Mouse (Mus musculus): ENCODE measurements around the gene Pif1. TPM values are rescaled to one million over a fixed set of nuclear protein-coding genes. Genes with fewer than 3 reads are reported as not detected.
A peak's percentile ranks its signal among the peaks of the same experiment; 100 is the strongest.

Gene Pif1
- not detected for total RNA-seq (2021)
- long read RNA-seq, experiment 1, partial matches to known transcripts, result 0 of 1 reads
- long read RNA-seq, experiment 1, other reads (novel, unspliced or antisense), result 1 of 1 reads
- long read RNA-seq, experiment 2, result 0 reads

DNA sequence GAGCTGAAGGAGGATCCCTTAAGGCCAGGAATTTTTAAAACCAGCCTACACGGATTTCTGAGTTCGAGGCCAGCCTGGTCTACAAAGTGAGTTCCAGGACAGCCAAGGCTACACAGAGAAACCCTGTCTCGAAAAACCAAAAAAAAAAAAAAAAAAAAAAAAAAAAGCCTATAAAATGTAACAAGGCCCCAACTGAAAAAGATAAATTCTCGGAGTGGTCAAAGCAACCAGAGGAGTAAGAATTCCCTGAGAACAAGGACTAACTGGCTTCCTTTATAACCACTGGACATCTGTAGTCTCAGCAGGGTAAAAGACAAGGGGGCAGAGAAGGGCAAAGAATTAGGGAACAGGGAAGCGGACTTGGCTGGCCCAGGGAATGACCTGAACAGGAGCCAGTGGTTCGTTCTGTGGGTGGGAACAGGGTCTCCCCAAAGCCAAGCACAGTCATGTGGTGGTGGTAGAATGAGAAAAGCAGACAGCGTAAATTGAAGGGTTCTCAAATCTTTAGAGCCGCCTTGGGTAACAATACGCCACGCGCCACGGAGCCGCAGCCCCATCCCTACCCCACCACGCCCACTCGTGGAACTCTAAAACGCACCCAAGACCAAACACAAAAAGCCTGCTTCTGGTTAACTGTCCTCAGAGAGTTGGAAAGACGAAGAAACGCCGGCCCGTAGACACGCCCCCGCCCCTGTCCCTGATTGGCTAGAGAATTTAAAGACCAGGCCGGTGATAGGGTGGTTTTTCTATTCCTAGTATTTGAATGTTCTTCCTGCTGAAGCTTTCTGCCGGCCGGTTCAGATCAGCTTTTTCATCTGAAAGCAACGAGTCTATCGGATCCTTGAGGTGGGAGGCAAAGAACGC, at the start of gene Pif1:
TSS of gene Pif1 (plus strand) at position 755 of the 864 bp plus-strand sequence.
- peak; percentile 87 to 88 for DNase-seq

DNA sequence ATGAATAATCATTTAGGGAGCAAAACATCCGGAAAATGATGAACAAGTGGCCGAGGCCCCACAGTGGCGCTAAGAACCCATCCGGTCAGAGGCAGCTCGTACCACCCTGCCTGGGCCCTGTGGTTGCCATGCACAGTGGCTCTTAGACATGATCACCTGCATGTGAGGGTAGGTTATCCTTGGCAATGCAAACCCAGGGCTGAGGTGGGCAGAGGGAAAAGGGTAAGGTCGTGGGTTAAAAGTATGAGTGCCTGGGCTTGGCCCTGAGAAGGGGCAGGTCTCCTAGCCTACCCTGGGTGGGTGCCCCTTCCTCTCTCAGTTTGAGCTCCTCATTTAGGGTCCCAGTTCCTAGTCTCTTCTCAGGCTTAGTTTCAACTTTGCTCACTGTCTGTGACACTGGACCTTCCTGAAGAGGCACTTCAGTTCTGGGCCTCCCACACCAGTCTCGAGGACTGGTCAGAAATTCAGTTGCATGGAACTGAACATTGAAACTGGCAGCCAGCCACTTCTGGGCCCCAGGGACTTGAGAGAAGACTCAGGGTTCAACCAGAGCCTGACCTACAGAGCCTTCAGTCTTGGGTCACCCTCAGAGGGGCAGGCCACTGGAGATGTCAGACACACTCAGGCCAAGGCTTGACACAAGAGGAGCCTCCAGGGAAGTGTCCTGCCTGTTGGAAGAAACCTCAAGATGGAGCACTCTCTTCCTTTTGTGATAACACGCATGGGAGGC, 48.9 kb upstream of the Pif1 start:
- DNase-seq, result peak; percentile 56 to 57

- DNase-seq, result no peak
Measured at GRCm38 (mm10) chr9:65539697-65540096, 47.3 kb upstream of the Pif1 start.

DNA sequence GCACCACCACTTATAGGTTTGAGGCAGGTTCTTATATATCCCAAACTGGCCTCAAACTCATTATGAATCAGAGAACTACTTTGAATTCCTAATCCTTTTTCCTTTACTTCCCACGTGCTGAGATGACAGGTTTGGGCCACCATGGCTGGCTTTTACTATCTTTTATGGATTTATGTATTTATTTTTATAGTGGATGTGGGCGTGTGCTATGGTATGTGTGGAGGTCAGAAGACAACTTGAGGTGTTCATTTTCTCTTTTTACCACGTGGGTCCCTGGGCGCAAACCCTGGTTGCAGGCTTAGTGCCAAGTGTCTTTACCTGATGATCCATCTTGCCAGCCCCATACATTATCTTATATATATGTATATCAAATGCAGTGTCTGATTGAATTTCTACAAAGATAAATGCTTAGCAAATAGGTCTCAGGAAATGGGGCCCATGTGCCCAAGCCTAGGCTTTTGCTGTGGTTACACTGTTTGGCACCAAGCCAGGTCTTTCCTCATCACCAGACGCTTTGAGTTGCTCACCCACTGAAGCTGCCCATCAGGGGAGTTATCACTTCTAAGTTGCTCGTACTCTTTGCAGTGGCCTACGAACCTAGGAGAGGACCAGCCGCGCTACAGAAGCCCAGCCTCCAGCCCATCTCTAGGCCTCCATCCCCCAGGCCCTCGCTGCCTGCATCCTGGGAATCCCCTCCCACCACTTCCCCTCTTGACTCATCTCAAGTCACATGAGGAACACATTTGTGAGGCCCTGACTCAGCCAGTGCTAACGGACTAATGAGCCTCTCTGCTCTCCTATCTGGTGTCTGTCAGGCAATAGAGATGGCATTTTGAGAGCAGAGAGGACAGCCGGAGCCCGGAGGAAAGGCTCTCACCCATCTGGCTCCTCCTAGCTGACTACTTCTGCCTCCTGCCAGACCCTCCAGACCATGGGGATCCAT, 45.6 kb upstream of the Pif1 start:
- DNase-seq, result peak; percentile 70 to 85

DNA sequence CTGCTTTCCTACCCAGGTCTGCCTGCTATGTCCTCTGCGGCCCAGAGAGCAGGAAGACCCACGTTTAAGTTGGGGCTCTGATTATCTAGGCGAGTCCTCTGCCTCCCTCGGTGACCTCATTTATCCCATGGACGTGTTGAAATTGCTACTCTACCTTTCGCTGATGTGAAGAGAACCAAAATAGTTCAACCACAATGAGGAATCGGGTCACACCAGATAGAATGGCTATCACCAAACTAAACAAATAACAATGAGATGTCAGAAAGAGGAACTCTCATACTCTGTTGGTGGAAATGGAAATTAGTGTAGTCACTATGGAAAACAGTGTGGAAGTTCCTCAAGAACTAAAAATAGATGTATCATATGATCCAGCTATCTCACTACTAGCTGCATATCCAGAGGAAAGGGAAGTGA, 44.8 kb upstream of the Pif1 start:
- DNase-seq, result peak; percentile 37 to 56

DNA sequence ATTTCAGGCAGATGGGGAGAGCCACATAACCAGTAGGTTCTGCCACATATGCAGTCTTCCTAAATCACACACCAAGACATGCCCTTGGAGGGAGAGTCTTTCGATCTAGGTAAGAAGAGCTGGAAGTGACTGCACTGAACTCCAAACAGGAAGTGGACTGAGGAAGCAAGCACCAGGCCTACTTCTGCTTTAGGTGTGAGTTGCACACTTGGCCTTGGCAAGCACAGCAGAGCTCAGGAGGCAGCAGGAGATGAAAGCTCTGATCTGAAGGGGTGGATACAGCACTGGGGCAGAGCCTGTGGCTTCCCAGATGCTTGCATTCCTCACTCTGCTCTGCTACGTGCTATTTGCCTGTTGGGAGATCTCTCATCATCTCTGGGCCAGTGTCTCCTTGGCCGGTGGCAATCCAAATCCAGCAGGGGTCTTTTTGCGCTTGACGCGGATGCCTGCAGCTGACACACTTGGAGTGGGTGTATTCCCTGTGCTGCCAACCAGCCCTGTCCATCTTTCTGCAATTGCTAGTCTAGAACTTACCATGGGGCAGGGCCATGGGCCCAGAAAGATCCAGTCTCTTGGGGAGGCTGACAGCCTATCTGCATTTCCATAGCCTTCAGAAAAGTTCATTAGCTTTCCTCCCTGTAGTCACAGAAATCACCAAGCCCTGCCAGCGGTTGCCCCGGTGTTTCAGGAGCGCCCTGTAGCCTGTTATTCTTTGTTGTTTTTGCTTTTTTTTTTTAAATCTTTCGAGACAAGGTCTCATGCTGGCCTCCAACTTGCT, 41.1 kb upstream of the Pif1 start:
- peak in 1 of 2 experiments; percentile 55 for DNase-seq

GRCm38 (mm10) chr9:65546413-65546695, 40.6 kb upstream of the Pif1 start:
- DNase-seq, result no peak

DNA sequence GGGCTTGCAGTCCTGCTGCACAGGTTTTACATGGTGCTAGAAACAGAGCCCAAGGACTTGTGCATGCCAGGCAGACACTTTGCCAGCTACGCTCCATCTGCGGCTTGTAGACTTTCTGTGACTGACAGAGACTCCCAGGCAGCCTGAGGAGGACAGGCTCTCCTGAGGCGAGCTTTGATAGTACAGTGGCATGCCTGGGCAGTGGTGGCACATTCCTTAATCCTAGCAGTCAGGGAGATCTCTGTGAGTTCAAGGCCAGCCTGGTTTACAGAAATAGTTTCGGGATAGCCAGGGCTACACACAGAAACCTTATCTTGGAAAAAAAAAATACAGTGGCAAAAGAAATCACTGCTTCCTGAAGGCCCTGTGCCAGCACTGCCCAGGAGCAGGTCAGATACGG, 39.8 kb upstream of the Pif1 start:
- DNase-seq, result no peak

DNA sequence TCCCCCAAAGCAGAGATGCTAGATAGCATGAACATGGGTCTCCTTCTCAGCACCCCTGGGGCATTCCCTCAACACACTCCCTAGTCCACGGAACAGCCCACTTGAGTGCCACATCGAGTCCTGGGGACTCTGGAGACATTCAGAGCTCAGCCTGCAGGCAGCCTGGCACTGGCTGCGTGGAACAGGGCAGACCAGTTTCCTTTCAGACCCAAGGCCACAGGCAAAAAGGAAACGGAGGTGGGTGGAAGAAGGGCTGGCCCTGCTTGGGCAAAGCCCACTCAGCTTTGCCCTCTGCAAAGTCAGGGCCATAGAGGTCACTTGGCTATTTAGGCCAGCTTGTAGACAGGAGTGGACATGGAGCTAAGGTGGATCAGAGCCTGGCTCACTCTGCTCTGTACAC, 39.1 kb upstream of the Pif1 start:
- DNase-seq, result no peak

DNA sequence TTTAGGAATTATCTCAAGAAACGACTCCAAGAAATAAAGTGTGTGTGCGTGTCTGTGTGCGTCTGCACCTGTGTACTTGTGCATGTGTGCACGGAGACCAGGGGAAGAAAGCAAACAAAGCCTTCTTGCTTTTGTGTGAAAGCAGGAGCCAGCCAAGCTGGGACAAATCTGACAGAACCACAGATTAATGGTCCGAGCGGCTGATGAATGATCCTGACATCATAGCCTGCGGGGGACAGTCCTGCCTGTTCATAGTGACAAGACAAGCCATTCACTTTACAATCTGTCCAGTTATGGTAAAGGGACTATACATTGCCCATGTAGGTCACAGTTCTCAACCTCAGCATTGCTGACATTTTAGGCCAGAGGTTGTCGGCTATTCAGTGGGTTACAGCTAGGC, 38.6 kb upstream of the Pif1 start:
- DNase-seq, result no peak

DNA sequence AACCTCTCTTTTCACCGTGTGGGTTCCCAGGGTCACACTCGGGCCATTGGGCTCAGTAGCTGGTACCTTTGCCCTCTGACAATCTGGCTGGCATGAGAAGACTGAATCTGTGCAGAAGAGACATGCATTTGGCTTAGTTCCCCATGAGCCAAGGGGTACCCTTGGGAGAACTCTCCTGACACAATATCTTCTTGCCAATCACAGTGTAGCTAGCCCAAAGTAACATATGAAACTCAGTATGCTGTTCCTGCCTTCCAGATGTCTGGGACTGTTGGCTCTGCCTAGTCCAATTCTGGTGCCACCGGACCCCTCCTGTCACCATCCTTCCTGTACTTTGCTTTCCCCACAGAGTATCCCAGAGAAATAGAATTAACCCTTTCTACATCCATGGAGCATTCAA, 37.8 kb upstream of the Pif1 start:
- DNase-seq, result no peak

- DNase-seq, result no peak
Measured at GRCm38 (mm10) chr9:65549643-65550042, 37.3 kb upstream of the Pif1 start.

DNA sequence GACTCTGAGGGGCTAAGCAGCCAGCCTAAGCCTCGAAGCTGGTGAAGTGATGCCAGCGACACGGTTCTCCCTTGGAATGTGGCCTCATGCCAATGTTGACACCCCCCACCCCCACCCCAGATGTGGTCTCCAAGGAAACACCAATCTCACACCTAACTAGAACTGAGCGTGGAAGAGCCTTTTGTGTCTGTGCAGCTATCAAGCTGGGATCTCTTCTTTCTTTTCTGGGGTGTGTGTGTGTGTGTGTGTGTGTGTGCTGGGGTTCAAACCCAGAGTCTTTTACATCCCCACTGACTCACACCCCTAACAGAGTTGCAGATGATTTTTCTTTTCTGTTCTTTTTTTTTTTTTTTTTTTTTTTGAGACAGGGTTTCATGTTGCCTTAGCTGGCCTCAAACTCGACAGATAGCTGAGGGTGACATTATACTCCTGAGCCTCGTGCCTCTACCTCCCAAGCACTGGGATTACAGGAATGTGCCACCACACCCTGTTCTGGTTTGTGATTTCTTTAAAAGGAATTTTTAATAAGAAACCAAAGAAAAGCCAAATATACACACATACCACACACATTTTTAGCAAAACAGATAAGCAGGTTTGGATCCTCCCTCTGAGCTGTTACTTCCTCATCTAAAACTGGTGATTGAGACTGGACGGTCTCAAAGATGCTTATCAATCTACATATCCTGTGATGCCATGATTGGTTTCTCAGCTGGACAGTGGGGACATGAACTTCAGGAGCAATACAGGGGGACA, 36.7 kb upstream of the Pif1 start:
- no peak for DNase-seq

- peak; percentile 84 to 92 for DNase-seq
Measured at GRCm38 (mm10) chr9:65551035-65551434, 35.9 kb upstream of the Pif1 start.

GRCm38 (mm10) chr9:65552141-65552540, 34.8 kb upstream of the Pif1 start:
- peak in 1 of 2 experiments; percentile 74 for DNase-seq

DNA sequence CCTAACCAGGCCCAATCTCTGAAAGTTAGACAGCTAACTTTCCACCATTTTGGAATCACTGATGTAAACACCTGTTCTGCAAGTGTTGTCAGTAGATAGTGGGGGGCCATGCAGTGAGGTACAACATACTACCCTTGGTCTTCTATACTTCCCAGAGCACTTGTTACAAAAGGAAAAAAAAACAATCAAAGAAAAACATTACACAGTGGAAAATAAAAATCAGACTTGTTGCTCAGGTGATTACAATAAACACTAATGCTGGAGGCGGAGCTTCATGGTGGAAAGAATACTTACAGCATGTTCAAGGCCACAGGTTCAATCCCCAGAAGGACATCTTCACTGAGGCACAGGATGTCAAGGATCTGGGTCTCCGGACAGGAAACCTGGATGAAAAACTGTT, 34.2 kb upstream of the Pif1 start:
- DNase-seq, result no peak

GRCm38 (mm10) chr9:65555001-65555405, 32.0 kb upstream of the Pif1 start:
- no peak for DNase-seq

DNA sequence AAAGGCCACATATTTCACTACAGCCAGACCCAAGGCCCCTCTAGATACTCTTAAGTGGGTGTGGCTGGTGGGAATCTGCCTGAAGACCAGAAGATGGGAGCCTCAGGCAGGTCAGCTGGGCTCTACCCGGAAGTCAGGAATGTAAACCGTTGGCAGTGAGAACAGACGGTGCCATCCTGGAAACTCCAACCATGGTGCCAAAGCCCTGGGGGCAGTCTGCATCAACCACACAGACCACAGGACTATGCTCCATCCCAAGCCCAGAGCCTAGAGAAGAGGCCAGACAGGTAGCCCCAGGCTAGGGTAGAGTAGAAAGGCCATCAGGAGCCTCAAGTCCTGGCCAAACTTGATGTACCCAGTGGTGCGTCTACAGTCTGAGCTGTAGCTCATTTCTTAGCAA, 31.3 kb upstream of the Pif1 start:
- no peak for DNase-seq

DNA sequence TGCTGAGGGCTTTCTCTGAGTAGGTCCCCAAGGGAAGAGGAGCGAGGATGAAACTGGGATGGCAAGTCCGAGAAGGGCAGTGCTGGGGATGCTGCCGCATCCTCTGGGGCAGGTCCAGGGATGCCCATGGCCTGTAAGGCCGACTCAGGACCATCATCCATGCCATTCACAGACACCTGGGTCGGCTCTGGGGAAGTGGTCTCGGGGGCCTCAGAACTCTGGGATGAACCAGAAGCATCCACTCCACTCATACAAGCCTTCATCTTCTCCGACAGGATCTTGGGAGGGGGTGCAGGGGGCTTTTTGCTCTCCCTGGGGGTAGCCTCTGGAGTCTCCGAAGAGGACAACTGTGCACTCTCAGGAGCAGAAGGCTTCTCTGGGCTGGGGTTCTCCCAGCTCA, 30.6 kb upstream of the Pif1 start:
- no peak for DNase-seq

GRCm38 (mm10) chr9:65556979-65557378, 30.0 kb upstream of the Pif1 start:
- no peak for DNase-seq

DNA sequence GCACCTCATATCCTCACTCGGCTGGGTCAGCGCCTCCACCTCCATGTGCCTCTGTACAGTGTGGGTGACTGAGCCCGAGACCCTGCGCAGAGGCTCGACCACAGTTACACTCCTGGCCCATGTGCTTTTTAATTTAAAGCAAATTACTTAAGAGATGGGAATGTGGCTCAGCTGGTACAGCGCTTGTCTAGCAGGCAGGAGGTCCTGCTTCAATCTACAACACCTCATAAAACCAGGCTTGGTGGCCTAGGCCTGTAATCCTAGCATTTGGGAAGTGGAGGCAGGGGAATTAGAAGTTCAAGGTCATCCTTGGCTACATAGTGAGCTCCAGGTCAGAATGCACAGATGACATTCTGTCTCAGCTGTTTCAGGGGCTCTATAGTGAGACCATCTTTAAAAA, 28.2 kb upstream of the Pif1 start:
- no peak for DNase-seq
